In the genomic region with DNA sequence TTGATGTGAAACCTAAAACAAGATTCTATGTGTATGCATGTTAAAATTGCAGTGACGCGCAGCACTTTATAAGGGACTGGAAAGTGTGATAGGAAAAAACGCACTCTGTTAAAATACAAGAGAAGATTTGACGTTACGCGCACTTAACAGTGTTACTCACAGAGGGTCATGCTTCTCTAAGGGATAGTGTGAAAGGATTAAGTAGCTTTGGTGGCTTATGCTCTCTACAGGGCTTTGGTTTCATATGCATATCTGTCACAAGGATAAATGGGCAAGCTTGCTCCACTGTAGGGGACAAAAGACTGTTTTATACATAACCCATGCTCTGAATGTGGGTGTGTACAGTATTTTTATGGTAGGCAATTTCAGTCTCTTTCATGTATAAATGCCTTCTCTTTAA, we compare ENCODE assay signal across 9 mouse cellular contexts.
DNase-seq lines count a peak whose midpoint lies in the region; ATAC-seq and TF ChIP-seq lines count a peak whose summit lies in the region.
"Had no signal": no experiment of that assay in that cellular context is flagged by ENCODE, and none has a peak within 500 bp of the region (broad histone marks: within the 10 kb centered on the region; RNA-seq: fewer than 3 reads in every experiment).

No protein-coding gene starts in this region.

- no peak for ATAC-seq in heart, embryonic 15.5 days (replicated peaks; ENCODE audit: insufficient number of reproducible peaks, insufficient read depth, low FRiP score, low read depth)
- peak; percentile 45; the same call in 1 of the 2 replicates for ATAC-seq in hindbrain, embryonic 15.5 days (ENCODE audit: low FRiP score, low read depth)
- ATAC-seq: forebrain, embryonic 14.5 days had no signal

- peak overlapping the region; percentile 31; the same call in 1 of the 2 replicates for H3K4me2 ChIP-seq in heart, embryonic 15.5 days
- peak overlapping the region; percentile 21; the same call in 1 of the 2 replicates for H3K4me2 ChIP-seq in hindbrain, embryonic 15.5 days
- H3K4me2 ChIP-seq in myocyte (ENCODE audit: low read depth): peak overlapping the region; percentile 64

- DNase-seq in heart, adult 9 months (ENCODE audit: low spot score in 2 of 2): no peak
- DNase-seq in brain, embryonic 14.5 days (ENCODE audit: low read depth): peak; percentile 54
- DNase-seq in adrenal gland, adult 8-10 months: no peak
- DNase-seq in thymus, adult 18-20 months: no peak
- DNase-seq: kidney, postnatal 36 days had no signal

- H3K9ac ChIP-seq in heart, embryonic 15.5 days: no peak overlapping the region
- no peak overlapping the region for H3K9ac ChIP-seq in hindbrain, embryonic 15.5 days

- TF ChIP-seq POLR2A in brain, embryonic 14.5 days (IDR thresholded peaks at IDR 0.05; ENCODE audit: borderline replicate concordance, extremely low read depth, insufficient read depth, insufficient read length, poor library complexity, severe bottlenecking): no peak
- no peak for TF ChIP-seq POLR2A in myocyte (IDR thresholded peaks at IDR 0.05; ENCODE audit: insufficient read length, low read depth)

- no peaks in the 10 kb centered on the region for H3K27me3 ChIP-seq in heart, embryonic 15.5 days
- H3K27me3 ChIP-seq in hindbrain, embryonic 15.5 days: no peaks in the 10 kb centered on the region
- H3K27me3 ChIP-seq in myocyte (ENCODE audit: control insufficient read depth, insufficient read depth, insufficient read length): no peaks in the 10 kb centered on the region

- H3K4me1 ChIP-seq in heart, embryonic 15.5 days (replicated peaks): no peaks in the 10 kb centered on the region
- peaks cover 3% of the 10 kb centered on the region; the same call in 1 of the 2 replicates for H3K4me1 ChIP-seq in hindbrain, embryonic 15.5 days (replicated peaks)

- H3K79me2 ChIP-seq in myocyte (ENCODE audit: control insufficient read depth, insufficient read depth): no peaks in the 10 kb centered on the region

- H3K27ac ChIP-seq in heart, embryonic 15.5 days: no peak overlapping the region
- peak overlapping the region; percentile 53; the same call in 1 of the 2 replicates for H3K27ac ChIP-seq in hindbrain, embryonic 15.5 days (replicated peaks)

- no peak overlapping the region for H3ac ChIP-seq in myocyte (ENCODE audit: control insufficient read depth, insufficient read length)

- 74% methylated on average over 6 of the region's 6 CpGs for WGBS in heart, embryonic 15.5 days
- WGBS in hindbrain, embryonic 15.5 days: 67% methylated on average over 6 of the region's 6 CpGs

- TF ChIP-seq CTCF in brain, embryonic 14.5 days (IDR thresholded peaks at IDR 0.05; ENCODE audit: borderline replicate concordance, extremely low read depth, insufficient read depth, insufficient read length): no peak

- H3K9me3 ChIP-seq in heart, embryonic 15.5 days (replicated peaks): no peaks in the 10 kb centered on the region
- H3K9me3 ChIP-seq in hindbrain, embryonic 15.5 days: no peaks in the 10 kb centered on the region

- H3K4me3 ChIP-seq in heart, embryonic 15.5 days: peak overlapping the region; percentile 15; the same call in 1 of the 2 replicates
- no peak overlapping the region for H3K4me3 ChIP-seq in hindbrain, embryonic 15.5 days
- H3K4me3 ChIP-seq in myocyte: no peak overlapping the region

- H3K36me3 ChIP-seq in heart, embryonic 15.5 days: no peaks in the 10 kb centered on the region
- H3K36me3 ChIP-seq in hindbrain, embryonic 15.5 days: no peaks in the 10 kb centered on the region
- no peaks in the 10 kb centered on the region for H3K36me3 ChIP-seq in myocyte (ENCODE audit: control insufficient read depth, insufficient read depth)

TF ChIP-seq in myocyte, 11 proteins besides CTCF, POLR2A, EP300 and RAD21:
- TF ChIP-seq MYOG (IDR thresholded peaks at IDR 0.05; ENCODE audit: control insufficient read depth in 1 of 3, insufficient read depth in 1 of 3, insufficient read length in 2 of 3, low read depth in 2 of 3) (no peak), POLR2AphosphoS2 (IDR thresholded peaks at IDR 0.05; ENCODE audit: insufficient read length, low read depth) (no peak), TCF12 (IDR thresholded peaks at IDR 0.05; ENCODE audit: insufficient read depth, poor library complexity, severe bottlenecking) (no peak), CEBPB (IDR thresholded peaks at IDR 0.05; ENCODE audit: insufficient read depth, poor library complexity, severe bottlenecking) (no peak), SRF (IDR thresholded peaks at IDR 0.05; ENCODE audit: control insufficient read depth, insufficient read length, low read depth) (no peak), TCF3 (IDR thresholded peaks at IDR 0.05; ENCODE audit: insufficient read length, low read depth) (no peak), MYOD1 (IDR thresholded peaks at IDR 0.05; ENCODE audit: control insufficient read depth in 1 of 3, insufficient read length in 2 of 3, low read depth in 2 of 3) (no peak), USF1 (IDR thresholded peaks at IDR 0.05; ENCODE audit: low read depth) (no peak), REST (IDR thresholded peaks at IDR 0.05; ENCODE audit: insufficient read depth, insufficient read length) (no peak), MAX (IDR thresholded peaks at IDR 0.05; ENCODE audit: low read depth) (no peak), E2F4 (IDR thresholded peaks at IDR 0.05; ENCODE audit: insufficient read depth) (no peak)
